ENCODE assay signal across 10 mouse cellular contexts in genomic region chr14:25749143-25749909, GRCm38 (mm10). TPM values are rescaled to one million over a fixed set of nuclear protein-coding genes. Genes with fewer than 3 reads are reported as not detected.
DNase-seq lines count a peak whose midpoint lies in the region; ATAC-seq and TF ChIP-seq lines count a peak whose summit lies in the region.
"Had no signal": no experiment of that assay in that cellular context is flagged by ENCODE, and none has a peak within 500 bp of the region (broad histone marks: within the 10 kb centered on the region; RNA-seq: fewer than 3 reads in every experiment).

No protein-coding gene starts in this region.

- no peak for TF ChIP-seq POLR2A in embryonic fibroblast, embryonic 13.5 days (IDR thresholded peaks at IDR 0.05; ENCODE audit: low read depth, low read length)

- H3K27me3 ChIP-seq in hindbrain, embryonic 10.5 days (ENCODE audit: insufficient read depth, poor library complexity, severe bottlenecking) = no peaks in the 10 kb centered on the region; the same call in 1 of the 2 replicates
- H3K27me3 ChIP-seq in hindbrain, embryonic 14.5 days (ENCODE audit: control insufficient read depth, insufficient read depth, low read length) = no peaks in the 10 kb centered on the region
- H3K27me3 ChIP-seq in E14TG2a.4 (ENCODE audit: insufficient read depth, low read length) = no peaks in the 10 kb centered on the region
- no peaks in the 10 kb centered on the region for H3K27me3 ChIP-seq in intestine, postnatal 0 days (replicated peaks; ENCODE audit: control insufficient read depth, insufficient read depth, low read length)
- H3K27me3 ChIP-seq: hindbrain, embryonic 15.5 days; lung, embryonic 15.5 days had no signal

- no peak for ATAC-seq in hindbrain, embryonic 14.5 days (ENCODE audit: low FRiP score)
- ATAC-seq in intestine, postnatal 0 days = 0 out of 2 replicates have a peak, but pooled peaks have one; percentile 29
- no peak for ATAC-seq in granulocyte monocyte progenitor cell, adult 5-6 weeks (replicated peaks; ENCODE audit: poor library complexity, severe bottlenecking)

- no peaks in the 10 kb centered on the region for H3K9me3 ChIP-seq in hindbrain, embryonic 10.5 days
- no peaks in the 10 kb centered on the region for H3K9me3 ChIP-seq in hindbrain, embryonic 14.5 days (ENCODE audit: control insufficient read depth, low read length)
- no peaks in the 10 kb centered on the region for H3K9me3 ChIP-seq in E14TG2a.4 (ENCODE audit: low read length)
- no peaks in the 10 kb centered on the region for H3K9me3 ChIP-seq in intestine, postnatal 0 days (ENCODE audit: control insufficient read depth)
- H3K9me3 ChIP-seq: hindbrain, embryonic 15.5 days; lung, embryonic 15.5 days had no signal

- DNase-seq in hindbrain, embryonic 10.5 days (ENCODE audit: low spot score) = peak; percentile 61
- DNase-seq in hindbrain, embryonic 14.5 days (ENCODE audit: low spot score) = no peak
- no peak for DNase-seq in spleen, postnatal 10 days (ENCODE audit: low spot score in 2 of 2)
- DNase-seq in layer of hippocampus, adult 18-20 months (ENCODE audit: low spot score in 2 of 2) = no peak

- 0 out of 2 replicates have a peak, but pooled peaks cover 2% of the 10 kb centered on the region for H3K36me3 ChIP-seq in hindbrain, embryonic 10.5 days
- H3K36me3 ChIP-seq in hindbrain, embryonic 14.5 days (replicated peaks; ENCODE audit: control insufficient read depth, insufficient read depth) = no peaks in the 10 kb centered on the region
- peaks cover 44% of the 10 kb centered on the region for H3K36me3 ChIP-seq in E14TG2a.4 (ENCODE audit: insufficient read depth, low read length)
- H3K36me3 ChIP-seq in intestine, postnatal 0 days (ENCODE audit: control insufficient read depth, insufficient read depth) = peaks cover 23% of the 10 kb centered on the region; the same call in 1 of the 2 replicates
- H3K36me3 ChIP-seq: hindbrain, embryonic 15.5 days had no signal

- TF ChIP-seq CTCF in E14TG2a.4 (conservative IDR thresholded peaks at IDR 0.05; ENCODE audit: low read length) = 0 out of 2 replicates have a peak, but pooled peaks have one; percentile 11
- no peak for TF ChIP-seq CTCF in embryonic fibroblast, embryonic 13.5 days (IDR thresholded peaks at IDR 0.05; ENCODE audit: borderline replicate concordance, insufficient read depth, low read length)
- peak; percentile 66 for TF ChIP-seq CTCF in intestine, postnatal 0 days (IDR thresholded peaks at IDR 0.05; ENCODE audit: low read depth)

- H3K4me3 ChIP-seq in hindbrain, embryonic 10.5 days = no peak overlapping the region
- H3K4me3 ChIP-seq in hindbrain, embryonic 14.5 days (replicated peaks; ENCODE audit: low read length) = no peak overlapping the region
- H3K4me3 ChIP-seq in E14TG2a.4 (replicated peaks; ENCODE audit: low read length) = no peak overlapping the region
- no peak overlapping the region for H3K4me3 ChIP-seq in embryonic fibroblast, embryonic 13.5 days (ENCODE audit: insufficient read depth, low read length)
- H3K4me3 ChIP-seq in intestine, postnatal 0 days (ENCODE audit: low read depth, low read length) = no peak overlapping the region
- H3K4me3 ChIP-seq: hindbrain, embryonic 15.5 days; lung, embryonic 15.5 days had no signal

- 0 out of 2 replicates have a peak overlapping the region, but pooled peaks have one; percentile 19 for H3K27ac ChIP-seq in hindbrain, embryonic 10.5 days
- H3K27ac ChIP-seq in hindbrain, embryonic 14.5 days = no peak overlapping the region
- peak overlapping the region; percentile 90 for H3K27ac ChIP-seq in embryonic fibroblast, embryonic 13.5 days (ENCODE audit: insufficient read depth, low read length)
- peak overlapping the region; percentile 23; the same call in 1 of the 2 replicates for H3K27ac ChIP-seq in intestine, postnatal 0 days (ENCODE audit: low read depth, low read length)
- H3K27ac ChIP-seq: hindbrain, embryonic 15.5 days; lung, embryonic 15.5 days had no signal

- 45% methylated on average over 13 of the region's 13 CpGs for WGBS in hindbrain, embryonic 10.5 days
- WGBS in hindbrain, embryonic 14.5 days = 58% methylated on average over 13 of the region's 13 CpGs
- WGBS in intestine, postnatal 0 days = 44% methylated on average over 13 of the region's 13 CpGs

- H3K4me2 ChIP-seq in hindbrain, embryonic 14.5 days (replicated peaks) = no peak overlapping the region
- no peak overlapping the region; the same call in 1 of the 2 replicates for H3K4me2 ChIP-seq in intestine, postnatal 0 days (replicated peaks; ENCODE audit: low read depth)
- H3K4me2 ChIP-seq: hindbrain, embryonic 15.5 days; lung, embryonic 15.5 days had no signal

- no peak overlapping the region for H3K9ac ChIP-seq in hindbrain, embryonic 14.5 days
- H3K9ac ChIP-seq in intestine, postnatal 0 days (ENCODE audit: low read depth, low read length) = no peak overlapping the region
- H3K9ac ChIP-seq: hindbrain, embryonic 15.5 days; lung, embryonic 15.5 days had no signal

- peaks cover 41% of the 10 kb centered on the region for H3K4me1 ChIP-seq in hindbrain, embryonic 10.5 days (replicated peaks)
- 0 out of 2 replicates have a peak, but pooled peaks cover 3% of the 10 kb centered on the region for H3K4me1 ChIP-seq in hindbrain, embryonic 14.5 days (replicated peaks; ENCODE audit: control insufficient read depth, insufficient read depth, low read length)
- peaks cover 72% of the 10 kb centered on the region for H3K4me1 ChIP-seq in E14TG2a.4 (replicated peaks; ENCODE audit: low read depth, low read length)
- H3K4me1 ChIP-seq in embryonic fibroblast, embryonic 13.5 days (ENCODE audit: control insufficient read depth, insufficient read depth, low read length) = peaks cover 19% of the 10 kb centered on the region
- H3K4me1 ChIP-seq in intestine, postnatal 0 days (replicated peaks; ENCODE audit: control insufficient read depth, insufficient read depth, low read length) = peaks cover 10% of the 10 kb centered on the region

RNA-seq across cellular contexts. Expression of gene Zcchc24, which starts 19.5 kb away (rescaled TPM):
- 8.5 and 10.5 TPM in 2 replicates for polyA plus RNA-seq in hindbrain, embryonic 10.5 days (2016; fragmentation: Nextera tagmentation; extraction: Ambion mirVana)
- 18.5 and 19.0 TPM in 2 replicates for polyA plus RNA-seq in hindbrain, embryonic 14.5 days (2014; fragmentation: Nextera tagmentation; extraction: Ambion mirVana)
- 116 and 122 TPM in 2 replicates for polyA plus RNA-seq in embryonic fibroblast, embryonic 13.5 days (2011; ENCODE audit: insufficient read length, low read depth, missing spikeins)
- polyA plus RNA-seq in intestine, postnatal 0 days (2015; fragmentation: Nextera tagmentation; extraction: Ambion mirVana) = 10.3 and 12.1 TPM in 2 replicates
- total RNA-seq in granulocyte monocyte progenitor cell, adult 5-6 weeks (2014; fragmentation: Nextera tagmentation) = 0.54 and 1.5 TPM in 2 replicates
- 1.3 and 1.6 TPM in 2 replicates for total RNA-seq in granulocyte monocyte progenitor cell, adult 5-6 weeks (2017)
- 10 to 100 TPM; 61.8 to 65.7 TPM for total RNA-seq in layer of hippocampus, adult 18-20 months (2021)

RNA-seq across cellular contexts. Expression of gene Ppif, which starts 55.4 kb away (rescaled TPM):
- polyA plus RNA-seq in hindbrain, embryonic 10.5 days (2016; fragmentation: Nextera tagmentation; extraction: Ambion mirVana) = 47.3 and 55.7 TPM in 2 replicates
- polyA plus RNA-seq in hindbrain, embryonic 14.5 days (2014; fragmentation: Nextera tagmentation; extraction: Ambion mirVana) = 29.5 and 31.8 TPM in 2 replicates
- polyA plus RNA-seq in embryonic fibroblast, embryonic 13.5 days (2011; ENCODE audit: insufficient read length, low read depth, missing spikeins) = 11.3 and 11.6 TPM in 2 replicates
- 73.8 and 80.0 TPM in 2 replicates for polyA plus RNA-seq in intestine, postnatal 0 days (2015; fragmentation: Nextera tagmentation; extraction: Ambion mirVana)
- 91.9 and 93.5 TPM in 2 replicates for total RNA-seq in granulocyte monocyte progenitor cell, adult 5-6 weeks (2014; fragmentation: Nextera tagmentation)
- total RNA-seq in granulocyte monocyte progenitor cell, adult 5-6 weeks (2017) = 21.8 and 23.8 TPM in 2 replicates
- total RNA-seq in layer of hippocampus, adult 18-20 months (2021) = 10 to 100 TPM; 26.8 to 30.1 TPM
